Mouse (Mus musculus): ENCODE measurements around the gene Gm28043.
A peak's percentile ranks its signal among the peaks of the same experiment; 100 is the strongest.
"Not testable (repeated sequence)": the region's sequence is repeated elsewhere in the genome, so short reads cannot be mapped to it uniquely, and the experiment has no call there.

The Gm28043 gene

GRCm38 (mm10) chr17:29712565-29712964, 97.9 kb downstream of the Gm28043 start:
- DNase-seq, result peak; percentile 64 to 70

- not testable (repeated sequence) for DNase-seq
Measured at GRCm38 (mm10) chr17:29713734-29714133, 99.1 kb downstream of the Gm28043 start.

GRCm38 (mm10) chr17:29716732-29717445, 102.2 kb downstream of the Gm28043 start, which contains the start of gene Ccdc167:
Gene Ccdc167, minus strand, starts transcription at chr17:29717044.
- peak; percentile 97 to 98 for DNase-seq

- DNase-seq, result no peak
Measured at GRCm38 (mm10) chr17:29718660-29719059, 104.0 kb downstream of the Gm28043 start.

GRCm38 (mm10) chr17:29719628-29720575, 105.2 kb downstream of the Gm28043 start:
- peak; percentile 80 to 84 for DNase-seq

- peak; percentile 66 to 67 for DNase-seq
Measured at GRCm38 (mm10) chr17:29720755-29721365, 106.2 kb downstream of the Gm28043 start.

- peak; percentile 75 to 81 for DNase-seq
Measured at GRCm38 (mm10) chr17:29724610-29725009, 109.9 kb downstream of the Gm28043 start.

GRCm38 (mm10) chr17:29725027-29725620, 110.4 kb downstream of the Gm28043 start:
- no peak for DNase-seq

GRCm38 (mm10) chr17:29728082-29728481, 113.4 kb downstream of the Gm28043 start:
- DNase-seq, result no peak

GRCm38 (mm10) chr17:29730510-29731265, 116.0 kb downstream of the Gm28043 start:
- DNase-seq, result peak; percentile 74 to 75

- no peak for DNase-seq
Measured at GRCm38 (mm10) chr17:29731266-29731952, 116.7 kb downstream of the Gm28043 start.

- DNase-seq, result peak in 1 of 2 experiments; percentile 55
Measured at GRCm38 (mm10) chr17:29731953-29732325, 117.3 kb downstream of the Gm28043 start.

- peak in 1 of 2 experiments; percentile 27 for DNase-seq
Measured at GRCm38 (mm10) chr17:29732522-29732921, 117.8 kb downstream of the Gm28043 start.

- no peak for DNase-seq
Measured at GRCm38 (mm10) chr17:29736448-29737014, 121.9 kb downstream of the Gm28043 start.

GRCm38 (mm10) chr17:29737849-29738804, 123.5 kb downstream of the Gm28043 start:
- DNase-seq, result peak; percentile 39 to 70

GRCm38 (mm10) chr17:29747466-29747865, 132.8 kb downstream of the Gm28043 start:
- no peak for DNase-seq
